Mouse (Mus musculus): ENCODE results near the gene Ncoa4.
"Not testable (repeated sequence)": the region's sequence is repeated elsewhere in the genome, so short reads cannot be mapped to it uniquely, and the experiment has no call there.

Ncoa4 gene

DNA sequence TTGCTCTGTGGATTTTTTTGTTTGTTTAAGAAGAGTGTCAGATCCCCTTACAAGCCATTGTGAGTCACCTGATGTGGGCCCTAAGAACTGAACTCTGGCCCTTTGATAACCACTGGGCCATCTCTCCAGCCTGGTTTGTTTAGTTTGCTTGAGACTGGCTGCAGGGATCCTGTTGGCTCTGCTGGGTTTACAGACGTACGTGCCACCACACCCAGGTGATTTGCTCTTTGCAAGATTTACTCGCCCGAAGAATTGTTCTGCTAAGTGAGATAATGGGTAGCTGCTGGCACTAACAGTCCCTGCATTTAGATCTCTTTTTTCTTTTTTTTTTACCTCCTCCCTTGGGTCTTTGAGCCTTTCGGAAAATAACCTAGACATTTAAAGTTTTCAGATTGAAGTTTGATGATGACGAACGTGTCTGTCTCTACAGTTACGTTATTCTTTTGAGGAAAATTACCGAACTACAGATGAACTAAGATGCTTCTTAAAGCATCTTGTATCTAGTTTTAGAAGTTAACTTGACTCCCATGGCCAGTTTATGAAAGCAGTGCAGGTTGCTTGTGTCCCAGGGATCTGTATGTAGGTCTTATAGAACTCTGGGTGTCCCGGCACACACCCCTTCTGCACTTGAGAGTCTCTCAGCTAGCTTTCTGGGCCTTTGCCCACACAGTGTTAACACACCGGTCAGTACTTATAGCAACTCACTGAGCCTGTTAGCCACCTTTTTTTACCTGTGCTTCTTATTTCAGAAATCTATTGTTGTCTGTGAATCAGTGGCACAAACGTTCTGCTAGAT, 1.6 kb downstream of the Ncoa4 start:
- no peak for DNase-seq (ENCODE audit: low spot score)

DNA sequence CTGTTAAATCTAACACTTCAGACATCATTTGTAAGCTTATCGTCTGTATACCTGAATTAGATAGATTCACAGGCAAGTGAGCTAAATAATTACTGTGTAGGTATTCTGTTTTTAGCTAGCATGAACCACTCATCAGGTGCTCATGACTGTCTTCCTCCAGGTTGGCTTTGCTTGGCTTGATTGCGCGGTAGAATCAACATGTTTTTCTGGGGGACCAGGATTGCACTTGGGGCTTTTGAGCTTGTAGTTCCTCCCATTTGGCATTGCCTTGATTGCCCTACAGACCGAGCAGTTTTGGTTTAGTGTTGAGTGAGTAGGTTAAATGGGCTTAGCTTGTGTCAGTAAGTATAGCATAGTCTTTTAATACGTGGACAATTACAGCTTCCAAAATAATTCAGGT, 2.6 kb downstream of the Ncoa4 start:
- no peak for DNase-seq (ENCODE audit: low spot score)

DNA sequence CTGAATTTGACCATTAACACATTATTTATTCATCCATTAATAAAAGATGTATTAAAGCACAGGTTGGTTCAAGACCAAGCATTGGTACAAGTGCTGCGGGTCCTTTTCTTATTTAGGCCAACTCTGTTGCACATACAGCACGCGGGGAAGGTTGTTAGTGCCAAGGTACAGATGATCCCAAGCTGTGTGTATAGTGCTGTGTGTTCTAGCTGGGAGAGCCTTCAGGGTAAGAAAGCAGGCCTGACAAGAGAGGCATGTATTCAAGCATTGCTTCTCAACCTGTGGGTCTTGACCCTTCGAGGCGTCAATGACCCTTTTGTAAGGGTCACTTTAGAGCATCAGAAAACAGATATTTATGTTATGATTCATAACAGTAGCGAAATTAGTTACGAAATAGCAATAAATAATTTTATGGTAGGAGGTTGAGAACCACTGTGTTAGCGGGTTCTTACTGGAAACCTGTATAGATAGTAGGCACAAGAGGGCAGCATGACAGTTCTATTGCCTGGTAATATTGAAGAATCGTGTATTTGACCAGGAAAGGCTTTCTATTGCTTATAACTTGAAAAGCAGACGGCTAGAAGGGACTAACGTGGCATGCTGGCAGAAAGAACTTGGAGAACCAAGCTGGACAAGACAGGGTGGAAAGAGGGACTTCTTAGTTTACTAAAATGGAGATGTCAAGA, 3.7 kb downstream of the Ncoa4 start:
- no peak for DNase-seq (ENCODE audit: low spot score)

DNA sequence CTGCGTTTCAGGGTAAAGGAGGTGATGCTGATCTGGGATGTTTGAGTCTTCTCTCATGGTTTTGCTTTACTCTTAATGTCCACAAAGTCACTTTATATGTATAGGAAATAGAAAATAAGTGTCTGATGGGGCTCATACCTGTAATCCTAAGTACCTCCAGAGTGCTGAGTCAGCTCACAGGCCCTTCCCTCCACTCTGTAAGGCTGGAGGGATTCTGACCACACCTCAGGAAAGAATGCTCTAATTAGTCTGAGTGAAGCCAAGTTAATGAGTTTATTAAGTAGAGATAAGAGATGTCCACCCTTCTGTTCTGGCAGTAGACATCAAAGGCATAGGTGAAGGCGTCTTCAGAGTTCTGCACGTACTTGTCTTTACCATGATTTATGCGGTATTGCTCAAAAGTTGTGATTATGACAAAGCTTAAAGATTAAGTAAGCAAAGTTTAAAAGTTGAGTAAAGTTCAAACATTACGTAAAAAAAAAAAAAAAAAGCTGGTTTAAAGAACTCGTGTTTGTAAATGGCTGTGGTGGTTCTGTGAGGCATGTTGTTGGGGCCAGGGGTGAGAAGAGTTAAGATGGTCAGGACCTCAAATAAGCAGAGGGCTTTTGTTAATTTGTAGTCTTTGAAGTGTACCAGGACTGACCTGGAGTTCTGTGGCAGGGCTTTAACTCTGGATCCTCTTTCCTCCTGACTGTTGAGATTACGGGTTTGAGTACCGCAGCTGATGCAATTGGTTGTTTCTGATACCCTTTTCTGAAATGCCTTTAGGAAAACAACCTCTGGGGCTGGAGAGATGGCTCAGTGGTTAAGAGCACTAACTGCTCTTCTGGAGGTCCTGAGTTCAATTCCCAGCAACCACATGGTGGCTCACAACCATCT, 4.7 kb downstream of the Ncoa4 start:
- DNase-seq (ENCODE audit: low spot score) = no peak

DNA sequence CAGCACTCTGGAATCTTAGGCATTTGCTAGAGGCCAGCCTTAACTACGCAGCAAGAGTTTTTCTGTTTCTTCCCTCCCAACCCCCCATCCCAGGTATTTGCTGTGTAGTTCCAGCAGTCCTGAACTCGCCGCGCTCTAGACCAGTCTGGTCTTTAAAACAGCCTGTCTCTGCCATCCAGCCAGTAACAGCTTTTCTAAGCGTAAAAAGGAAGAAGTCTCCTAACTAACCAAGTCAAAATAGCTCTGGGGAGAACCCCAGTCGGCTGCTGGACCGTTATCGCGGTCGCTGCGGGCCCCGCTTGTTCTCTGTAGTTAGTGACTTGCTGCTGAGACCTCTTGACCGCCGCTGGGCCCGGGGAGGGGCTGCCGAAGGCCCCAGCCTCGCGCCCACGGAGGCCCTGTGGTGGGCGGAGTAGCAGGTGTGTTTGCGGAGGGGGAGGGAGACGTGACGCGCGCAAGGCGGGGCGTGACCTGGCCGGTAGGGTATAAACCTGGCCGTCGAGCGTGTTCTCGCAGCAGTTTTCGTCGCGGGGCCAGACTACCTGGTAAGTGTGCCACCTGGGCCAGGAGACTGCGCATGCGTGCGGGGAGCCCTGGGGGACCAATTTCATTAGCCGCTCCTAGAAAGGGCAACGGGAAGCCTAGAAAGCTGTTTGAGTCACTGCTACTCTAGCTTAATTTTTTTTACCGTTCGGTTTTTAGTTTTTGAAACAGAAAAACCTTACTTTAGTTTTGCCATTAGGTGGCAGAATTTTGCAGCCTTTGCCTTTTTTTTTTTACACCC, 5.8 kb downstream of the Ncoa4 start:
- peak; percentile 73 for DNase-seq (ENCODE audit: low spot score)

DNA sequence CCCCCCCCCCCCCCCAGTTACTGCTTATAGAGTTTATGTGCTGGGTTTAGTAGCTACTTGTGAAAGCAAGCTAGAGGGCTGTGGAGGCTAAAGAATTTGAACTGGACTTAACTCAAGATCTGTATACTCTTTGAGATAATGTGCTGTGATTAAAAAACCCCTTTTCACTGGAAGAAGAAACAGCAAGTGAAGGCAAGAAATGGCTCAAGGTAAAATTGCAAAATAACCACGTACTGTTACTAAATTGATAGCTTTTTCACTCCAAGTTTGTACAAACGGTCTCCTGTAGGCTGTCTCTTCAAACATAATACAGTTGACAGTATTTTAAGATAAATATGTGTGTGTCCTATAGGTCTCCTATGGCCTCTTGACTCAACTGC, 6.4 kb downstream of the Ncoa4 start:
- DNase-seq (ENCODE audit: low spot score) = no peak

DNA sequence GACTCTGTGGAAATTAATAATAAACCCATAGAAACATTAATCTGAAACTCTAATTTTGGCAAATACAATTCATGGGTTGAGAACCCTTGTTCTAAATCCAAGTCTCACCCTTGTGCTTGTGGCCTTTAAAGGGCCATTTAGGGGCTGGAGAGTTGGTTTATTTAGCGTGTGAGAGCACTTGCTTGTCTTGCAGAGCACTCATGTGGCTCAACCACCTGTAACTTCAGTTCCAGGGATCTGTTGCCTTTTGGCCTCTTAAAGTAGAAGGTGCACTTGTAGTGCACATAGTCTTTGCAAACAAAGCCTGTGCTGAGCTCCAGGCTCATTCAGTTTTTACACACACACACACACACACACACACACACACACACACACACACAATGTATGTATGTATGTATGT, 7.2 kb downstream of the Ncoa4 start:
- DNase-seq (ENCODE audit: low spot score) = no peak

DNA sequence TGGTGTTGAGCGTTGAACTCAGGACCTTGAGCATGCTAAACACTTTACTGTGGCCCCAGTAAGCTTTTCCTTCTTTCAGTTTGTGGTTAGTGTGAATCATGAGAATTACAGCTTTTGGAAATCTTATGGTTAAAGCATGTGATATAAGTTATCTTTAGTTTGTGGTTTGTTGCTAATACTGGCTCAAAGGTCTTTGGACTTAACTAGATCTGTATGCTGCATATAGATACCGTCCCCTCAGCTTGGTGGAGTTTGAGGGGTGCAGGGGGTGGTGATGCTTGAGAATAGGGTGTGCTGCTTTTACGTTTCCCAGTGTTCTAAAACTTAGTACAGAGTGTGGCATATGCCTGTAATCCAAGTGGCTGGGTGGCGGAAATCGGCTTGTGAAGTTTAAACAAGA, 7.7 kb downstream of the Ncoa4 start:
- DNase-seq (ENCODE audit: low spot score) = no peak

DNA sequence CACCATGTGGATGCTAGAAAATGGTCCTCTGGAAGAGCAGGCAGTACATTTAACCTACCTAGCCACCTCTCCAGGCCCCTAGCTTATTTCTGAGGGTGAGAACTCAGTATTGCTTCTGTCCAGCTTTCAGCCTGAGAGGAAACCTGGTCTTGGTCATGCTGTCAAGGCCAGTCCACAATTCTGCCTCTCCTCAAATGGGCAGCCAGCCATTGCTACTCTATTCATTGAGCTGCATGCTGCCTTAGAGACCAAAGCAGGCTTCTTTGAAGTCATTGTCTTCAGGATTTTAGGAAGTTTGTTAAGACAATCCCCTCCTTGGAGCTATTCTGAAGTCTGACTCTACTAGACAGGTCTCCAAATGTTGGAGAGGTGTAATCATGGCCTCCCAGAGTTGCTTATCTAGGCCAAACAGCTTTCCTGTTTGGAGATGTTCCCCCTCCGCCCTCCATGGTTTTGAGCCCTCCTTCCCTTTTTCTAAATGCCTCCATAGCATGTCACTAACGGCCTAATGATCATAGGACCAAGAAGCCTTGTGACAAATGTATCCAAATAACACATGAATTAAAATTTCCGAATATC, 9.1 kb downstream of the Ncoa4 start:
- no peak for DNase-seq (ENCODE audit: low spot score)

DNA sequence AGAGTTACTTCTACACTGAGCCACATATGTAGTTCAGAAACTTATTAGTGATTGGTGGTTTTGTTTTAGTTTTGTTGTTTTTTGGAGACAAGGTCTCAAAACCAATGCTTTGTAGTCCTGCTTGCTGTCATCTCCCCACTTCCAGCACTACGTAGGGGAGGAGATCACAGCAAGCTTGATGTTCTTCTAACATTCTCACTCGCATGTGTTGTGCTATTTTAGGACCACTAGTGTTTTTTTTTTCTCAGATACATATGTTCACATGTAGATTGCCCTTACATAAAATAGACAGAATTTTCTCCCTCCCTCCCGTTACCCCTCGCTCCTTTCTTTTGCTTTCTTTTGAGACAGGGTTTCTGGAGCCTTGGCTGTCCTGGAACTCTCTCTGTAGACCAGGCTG, 10.5 kb downstream of the Ncoa4 start:
- DNase-seq (ENCODE audit: low spot score) = no peak

DNA sequence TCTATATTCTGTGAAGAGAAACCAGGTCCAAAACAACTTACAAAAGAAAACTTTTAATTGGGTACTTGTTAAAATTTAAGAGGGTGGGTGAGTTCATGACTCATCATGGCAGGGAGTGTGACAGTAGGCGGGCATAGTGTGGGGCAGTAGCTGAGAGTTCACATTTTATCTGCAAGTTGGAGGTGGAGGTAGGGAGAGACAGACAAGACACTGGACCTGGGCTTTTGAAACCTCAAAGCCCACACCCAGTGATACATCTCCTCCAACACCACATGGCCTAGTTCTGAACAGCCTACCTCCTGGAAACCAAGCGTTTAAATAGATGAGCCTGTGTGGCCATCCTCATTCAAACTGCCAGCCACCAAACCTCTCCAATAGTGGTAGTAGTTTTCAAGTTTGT, 15.6 kb downstream of the Ncoa4 start:
- no peak for DNase-seq (ENCODE audit: low spot score)

DNA sequence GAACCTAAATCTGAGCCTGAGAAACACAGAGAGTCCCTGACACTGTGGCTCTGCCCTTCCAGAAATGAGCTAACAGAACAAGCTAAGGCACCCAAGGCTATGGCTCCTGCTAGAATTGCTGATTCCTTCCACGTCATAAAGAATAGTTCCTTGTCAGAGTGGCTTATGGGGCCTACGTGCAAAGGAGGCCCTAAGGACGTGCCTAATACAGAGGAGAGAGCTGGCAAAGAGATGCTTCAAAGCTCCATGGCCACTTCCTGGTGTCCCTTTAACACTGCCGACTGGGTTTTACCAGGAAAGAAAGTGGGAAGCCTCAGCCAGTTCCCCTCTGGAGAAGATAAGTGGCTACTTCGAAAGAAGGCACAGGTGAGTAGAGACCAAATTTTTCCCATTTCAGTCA, 16.9 kb downstream of the Ncoa4 start:
- not testable (repeated sequence) for DNase-seq (ENCODE audit: low spot score)

DNA sequence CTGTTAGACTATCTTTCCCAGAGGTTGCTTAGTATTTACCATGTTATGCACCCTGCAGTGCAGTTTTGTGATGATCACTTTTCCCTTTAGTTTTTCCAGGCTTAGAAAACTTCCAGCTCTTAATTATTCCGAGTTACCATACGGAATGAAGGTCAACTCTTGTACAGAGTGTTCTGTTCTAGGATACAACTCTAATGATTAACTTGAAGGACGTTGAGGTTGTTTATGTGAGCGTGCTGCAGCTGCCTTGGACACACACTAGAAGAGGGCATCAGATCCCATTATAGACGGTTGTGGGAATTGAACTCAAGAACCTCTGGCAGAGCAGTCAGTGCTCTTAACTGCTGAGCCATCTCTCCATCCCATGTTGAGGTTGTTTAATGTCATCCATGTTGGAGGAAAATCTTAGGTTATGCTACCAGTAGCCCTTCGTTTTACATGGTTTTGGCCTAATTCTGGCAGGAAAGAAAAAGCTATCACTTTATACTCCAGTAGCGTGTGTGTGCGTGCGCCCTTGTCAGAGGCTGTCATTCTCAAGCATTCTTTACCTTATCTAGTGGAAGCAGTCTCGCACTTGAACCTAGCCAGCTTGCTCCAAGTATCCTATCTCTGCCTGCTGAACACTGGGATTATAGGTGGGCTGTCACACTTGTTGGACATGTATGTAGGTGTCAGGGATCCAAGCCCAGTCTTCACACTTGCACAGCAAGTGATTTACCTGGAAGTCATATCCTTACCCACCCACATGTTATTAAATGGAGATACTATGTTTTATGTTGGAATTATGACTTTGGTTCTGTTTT, 19.9 kb downstream of the Ncoa4 start:
- no peak for DNase-seq (ENCODE audit: low spot score)

DNA sequence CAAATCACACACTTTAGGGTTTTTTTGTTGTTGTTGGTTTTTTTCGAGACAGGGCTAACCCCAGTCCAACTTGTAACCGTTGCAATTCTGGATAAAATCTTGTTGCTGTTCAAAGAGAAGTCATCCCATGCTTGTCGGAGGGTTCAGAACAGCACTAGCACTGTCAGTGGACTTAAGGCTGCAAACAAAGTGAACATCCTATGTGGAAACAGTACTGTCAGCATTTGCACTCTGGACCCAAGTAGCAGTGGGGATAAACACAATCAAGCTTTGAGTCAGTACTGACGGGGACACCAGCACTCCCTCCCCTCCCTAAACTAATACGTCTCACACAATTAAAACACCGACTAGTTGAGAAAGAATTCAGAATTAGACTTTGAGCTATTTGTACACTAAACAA, 21.2 kb downstream of the Ncoa4 start:
- no peak for DNase-seq (ENCODE audit: low spot score)

DNA sequence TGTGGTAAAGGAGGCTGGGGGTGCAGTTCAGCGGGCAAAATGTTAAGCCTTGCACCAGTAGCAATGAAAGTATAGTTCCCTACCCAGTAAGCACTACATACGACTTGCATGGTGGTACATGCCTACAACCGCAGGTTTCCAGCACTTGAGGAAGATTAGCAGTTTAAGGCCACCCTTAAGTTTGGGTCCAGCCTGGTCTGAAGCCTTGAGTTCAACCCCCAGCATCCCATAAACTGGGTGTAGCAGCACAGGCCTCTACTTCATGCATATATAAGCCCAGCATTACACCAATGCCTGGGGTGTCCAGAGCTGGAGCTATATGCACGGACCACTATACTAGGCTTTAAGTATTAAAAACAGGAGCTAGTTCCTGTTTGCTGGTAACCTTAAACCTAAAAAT, 24.2 kb downstream of the Ncoa4 start:
- no peak for DNase-seq (ENCODE audit: low spot score)

DNA sequence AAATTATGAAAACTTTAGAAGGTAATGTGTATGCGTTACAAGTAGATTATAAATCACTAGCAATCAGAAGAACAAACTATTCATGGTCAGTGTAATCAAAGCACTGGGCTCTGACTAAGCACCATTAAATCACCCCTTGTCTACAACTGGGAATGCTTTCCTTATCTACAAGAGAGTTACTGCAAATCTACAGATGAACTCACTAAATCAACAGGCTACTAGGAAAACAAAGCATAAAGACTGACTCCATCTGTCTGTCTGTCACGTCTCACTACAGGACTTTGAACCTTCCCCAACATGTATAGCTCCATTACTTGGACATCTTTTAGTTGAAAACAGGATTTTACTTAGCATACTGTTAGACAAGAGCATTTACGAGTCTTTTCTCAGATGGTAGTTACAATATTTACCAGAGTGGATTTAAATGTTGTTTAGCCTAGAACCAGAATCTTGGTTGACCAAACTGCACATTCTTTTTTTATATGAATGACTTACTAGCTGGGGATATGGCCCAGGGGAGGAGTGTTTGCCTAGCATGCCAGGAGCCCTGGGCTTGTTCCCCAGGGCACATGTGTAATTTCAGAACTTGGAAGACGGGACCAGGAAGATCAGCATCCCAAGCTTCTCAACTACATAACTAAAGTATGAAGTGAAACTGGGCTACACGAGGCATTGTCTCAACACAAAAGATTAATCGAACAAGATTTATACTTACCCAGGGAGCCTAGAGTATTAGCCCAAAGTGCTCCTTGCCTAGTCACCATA, 31.1 kb downstream of the Ncoa4 start:
- no peak for DNase-seq (ENCODE audit: low spot score)

DNA sequence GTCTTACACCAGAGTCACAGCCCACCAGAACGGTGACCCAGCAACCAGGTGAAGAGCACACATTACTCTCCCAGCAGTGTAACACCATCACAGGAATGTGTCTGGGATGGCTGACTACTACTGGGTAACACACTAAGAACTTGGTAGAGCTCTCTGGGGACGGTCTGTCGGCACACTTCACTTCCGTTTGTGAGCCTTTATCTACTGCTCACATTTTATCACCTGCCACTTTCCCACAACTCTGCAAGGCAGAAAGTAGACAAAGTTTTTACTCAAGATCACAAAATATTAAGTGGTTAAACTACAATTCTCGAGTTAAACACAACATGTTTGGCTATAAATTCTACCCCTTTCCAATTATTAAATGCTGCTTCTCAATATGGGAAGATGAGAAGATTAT, 32.3 kb downstream of the Ncoa4 start:
- no peak for DNase-seq (ENCODE audit: low spot score)

DNA sequence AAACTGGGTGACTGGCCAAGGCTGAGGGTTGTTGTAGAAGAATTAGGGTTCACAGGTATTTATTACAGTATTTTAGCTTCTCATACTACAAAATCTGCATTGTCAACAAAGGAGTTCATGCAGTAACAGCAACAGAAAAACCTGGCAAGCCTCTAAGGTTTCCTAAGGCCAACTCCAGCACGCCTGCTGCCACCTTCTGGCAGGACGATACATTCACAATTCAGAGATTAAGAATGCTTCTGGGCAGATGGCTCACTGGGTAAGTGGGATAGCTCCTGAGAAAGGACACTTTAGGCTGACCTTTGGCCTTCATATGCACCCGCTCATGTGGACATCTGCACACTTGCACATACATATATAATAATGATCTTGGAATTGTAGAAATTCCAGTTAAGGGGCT, 32.8 kb downstream of the Ncoa4 start:
- DNase-seq (ENCODE audit: low spot score) = peak; percentile 36

DNA sequence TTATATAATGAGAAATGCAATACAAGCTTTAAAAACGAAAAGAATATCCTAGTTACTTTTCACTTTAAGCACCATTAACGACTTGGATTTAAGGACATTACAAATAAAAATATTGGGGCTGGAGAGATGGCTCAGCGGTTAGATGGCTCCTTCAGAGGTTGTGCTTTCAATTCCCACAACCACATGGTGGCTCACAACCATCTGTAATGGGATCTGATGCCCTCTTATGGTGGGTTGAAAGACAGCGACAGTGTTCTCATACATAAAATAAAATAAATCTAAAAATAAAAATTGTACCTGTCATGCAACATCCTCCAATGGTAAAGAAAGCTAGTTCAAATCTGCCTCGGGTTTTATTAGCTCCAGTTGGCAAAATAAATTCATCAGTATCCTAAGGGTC, 33.9 kb downstream of the Ncoa4 start:
- not testable (repeated sequence) for DNase-seq (ENCODE audit: low spot score)

DNA sequence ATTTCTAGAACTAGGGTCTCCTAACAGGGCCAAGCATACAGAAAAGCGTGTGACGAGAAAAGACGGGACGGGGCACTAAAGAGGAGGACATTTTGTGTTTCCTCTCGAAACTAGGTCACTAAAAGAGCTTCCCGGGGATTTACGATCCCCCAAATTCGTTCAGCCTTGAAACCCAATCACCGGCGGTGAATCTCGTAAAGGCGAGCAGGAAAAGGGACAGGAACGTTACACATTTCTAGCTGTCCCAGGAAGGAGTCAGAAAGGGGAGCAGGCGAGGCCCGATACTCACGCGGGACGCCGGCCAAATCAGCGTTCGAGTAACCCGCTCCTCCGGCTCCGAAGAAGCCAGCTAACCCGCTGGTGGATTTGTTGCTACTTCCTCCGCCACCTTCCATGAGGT, 41.7 kb downstream of the Ncoa4 start:
- DNase-seq (ENCODE audit: low spot score) = peak; percentile 50
